Mouse (Mus musculus) layer of hippocampus, adult 8-10 months (tissue): ENCODE measurements around the gene Snrnp40. TPM values are rescaled to one million over a fixed set of nuclear protein-coding genes. Genes with fewer than 3 reads are reported as not detected.
A peak's percentile ranks its signal among the peaks of the same experiment; 100 is the strongest.

Source experiments
- DNase-seq, 2 experiments: peaks; one replicate each; pipeline ENCODE4 v3.0.0; 2022; ENCODE audit warnings: low spot score in 2 of 2
- total RNA-seq, 4 experiments: library from RNA; stranded (reverse); gene quantifications; 2 replicates each; pipeline ENCODE4 v1.2.4; 2022

Snrnp40 gene
- total RNA-seq, 4 experiments from 2014 or later: 29.4 to 32.3 (median 30.6) TPM

DNA sequence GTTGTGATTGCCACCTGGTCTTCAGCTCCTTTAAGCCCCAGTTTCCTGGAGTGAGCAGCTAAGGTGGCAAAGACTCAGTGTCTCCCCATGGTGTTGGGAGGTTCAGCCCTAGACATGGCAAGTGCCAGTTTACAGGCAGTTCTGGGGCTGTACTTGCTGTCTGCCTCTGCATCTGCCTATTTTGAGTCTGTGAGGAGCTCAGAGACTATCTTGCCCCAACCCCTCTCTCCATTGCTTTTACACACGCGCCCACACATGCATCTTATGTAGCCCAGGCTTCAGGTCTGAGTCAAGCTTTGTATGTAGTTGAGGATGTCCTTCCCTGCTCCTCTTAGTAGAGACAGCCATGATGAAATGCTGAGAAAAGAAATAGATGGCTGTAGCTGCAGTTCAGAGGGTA lies 19.2 kb downstream of the Snrnp40 start:
- DNase-seq: no peak

DNA sequence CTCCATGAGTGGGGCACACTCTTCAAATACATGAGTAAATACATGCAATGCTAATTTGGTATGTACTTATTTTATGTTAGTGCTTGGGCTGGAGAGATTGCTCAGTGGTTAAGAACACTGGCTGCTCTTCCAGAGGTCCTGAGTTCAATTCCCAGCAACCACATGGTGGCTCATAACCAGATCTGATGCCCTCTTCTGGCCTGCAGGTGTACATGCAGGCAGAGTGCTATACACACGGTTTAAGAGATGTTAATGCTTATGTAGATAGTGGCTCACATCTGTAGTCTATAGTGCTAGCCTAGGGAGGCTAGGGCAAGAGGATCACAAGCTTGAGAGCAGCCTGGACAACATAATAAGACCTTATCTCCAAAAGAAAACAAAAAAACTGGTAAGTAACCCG lies 20.5 kb downstream of the Snrnp40 start:
- no peak for DNase-seq

DNA sequence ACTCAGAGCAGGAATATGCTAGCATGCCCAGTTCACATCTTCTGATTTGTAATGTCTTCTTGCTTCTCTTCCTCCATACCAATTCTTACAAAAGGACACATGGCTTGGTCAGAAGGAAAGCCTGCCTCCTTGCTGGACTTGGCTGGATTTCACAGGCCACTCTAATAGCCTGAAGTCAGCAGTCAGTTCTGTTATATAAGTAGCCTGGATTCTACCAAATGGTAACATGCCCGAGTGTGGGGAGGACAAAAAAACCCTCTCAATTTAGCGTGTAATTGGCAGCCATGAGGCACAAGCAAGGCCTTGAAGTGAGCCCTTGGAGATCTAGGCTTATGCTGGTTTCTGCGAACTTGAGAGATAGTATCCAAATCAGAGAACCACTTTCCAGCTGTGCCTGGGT lies 27.3 kb downstream of the Snrnp40 start:
- DNase-seq: no peak

DNA sequence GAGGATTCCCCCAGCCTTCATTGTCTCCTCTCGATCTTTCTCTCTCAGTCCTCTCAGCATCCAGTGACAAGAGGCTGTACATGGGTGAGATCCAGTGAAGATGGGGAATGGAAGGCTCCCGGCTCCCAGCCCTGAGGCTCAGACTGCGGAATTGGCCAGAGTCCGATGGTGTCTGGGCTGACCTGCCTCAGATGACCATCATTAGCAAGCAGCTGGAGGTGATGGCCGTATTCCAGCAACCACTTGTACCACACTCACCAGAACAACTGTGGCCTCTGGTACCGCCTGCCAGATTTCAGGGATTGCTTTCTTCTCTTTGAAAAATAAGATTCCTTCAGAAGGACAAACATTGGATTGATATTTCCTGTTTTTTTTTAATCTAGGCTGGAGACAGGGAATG lies 29.6 kb downstream of the Snrnp40 start:
- peak; percentile 38 for DNase-seq

DNA sequence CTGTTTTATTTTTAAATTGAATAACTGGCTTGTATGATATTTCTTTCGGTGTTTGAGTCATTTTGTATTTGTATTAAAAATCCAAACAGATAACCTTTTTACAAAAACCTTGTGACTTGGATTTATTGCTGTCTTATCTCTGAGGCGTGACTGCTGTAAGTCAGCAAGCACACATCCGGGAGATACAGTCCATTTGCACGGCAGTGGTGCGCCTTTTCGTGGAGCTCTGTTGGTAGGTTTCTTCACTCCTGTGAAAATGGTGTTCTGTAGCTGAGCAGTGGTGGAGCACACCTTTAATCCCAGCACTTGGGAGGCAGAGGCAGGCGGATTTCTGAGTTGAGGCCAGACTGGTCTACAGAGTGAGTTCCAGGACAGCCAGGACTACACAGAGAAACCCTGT lies 30.0 kb downstream of the Snrnp40 start:
- no peak for DNase-seq

DNA sequence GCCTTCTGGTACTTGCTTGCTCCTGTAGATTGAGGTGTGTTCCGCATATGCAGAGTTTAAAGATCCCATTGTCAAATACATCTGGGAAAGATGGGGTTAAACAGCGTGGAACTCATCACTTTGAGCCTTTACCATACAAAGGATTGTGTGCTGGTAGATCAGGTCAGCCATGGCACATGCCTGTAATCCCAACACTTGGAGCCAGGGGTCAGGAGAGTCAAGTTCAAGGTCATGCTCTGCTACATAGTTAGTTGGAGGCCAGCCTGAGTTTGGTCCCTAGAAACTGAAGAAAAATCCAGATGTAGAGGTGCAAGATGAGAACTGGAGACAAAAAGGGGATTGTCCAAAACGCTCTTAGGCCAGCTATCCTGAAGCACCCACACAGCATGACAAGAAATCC lies 31.3 kb downstream of the Snrnp40 start:
- no peak for DNase-seq

Other genes starting within 250 kb of the Snrnp40 start
- 1 to 10 TPM; 1.6 to 2.9 (median 2.4) TPM for gene Hcrtr1, start 220.8 kb upstream of the Snrnp40 start, total RNA-seq
- gene Tinagl1, start 185.0 kb upstream of the Snrnp40 start, total RNA-seq: 10 to 100 TPM in 3 of 4 experiments, 1 to 10 TPM in 1; 9.7 to 11.8 (median 11.0) TPM
- 1 to 10 TPM in 1 of 4 experiments, not detected in 3; 1.0 TPM for gene Gm853, start 137.7 kb upstream of the Snrnp40 start, total RNA-seq
- gene Serinc2, start 80.9 kb upstream of the Snrnp40 start, total RNA-seq: 10 to 100 TPM in 2 of 4 experiments, 1 to 10 TPM in 2; 8.1 to 12.4 (median 10.2) TPM
- gene Fabp3, start 51.5 kb upstream of the Snrnp40 start, total RNA-seq: 100 to 1,000 TPM in 1 of 4 experiments, 10 to 100 TPM in 3; 87.7 to 102 (median 95.3) TPM
- gene Gm10570, start 51.5 kb upstream of the Snrnp40 start, total RNA-seq: 1 to 10 TPM in 2 of 4 experiments, under 1 TPM in 1, not detected in 1; 0.95 to 1.2 (median 1.1) TPM
- 10 to 100 TPM; 51.1 to 63.2 (median 59.1) TPM for gene Zcchc17, start 189 bp upstream of the Snrnp40 start, total RNA-seq
- 10 to 100 TPM; 27.0 to 39.6 (median 34.6) TPM for gene Nkain1, start 214.0 kb downstream of the Snrnp40 start, total RNA-seq